Mouse (Mus musculus) ES-E14 (cell line): Measurements from ENCODE around the gene P2ry1. TPM values are rescaled to one million over a fixed set of nuclear protein-coding genes. Genes with fewer than 3 reads are reported as not detected.

ENCODE experiments used
- DNase-seq: peaks from one replicate; pipeline ENCODE4 v3.0.0-alpha.2; 2013; ENCODE audit warnings: low read depth, low spot score
- H3K27ac ChIP-seq: 2 replicates; pipeline ENCODE4 v1.5.1; 2012; ENCODE audit warnings: low read depth, mild to moderate bottlenecking, low read length, moderate library complexity, mixed read lengths; ENCODE audit not compliant: poor library complexity, insufficient read depth, severe bottlenecking
- H3K36me3 ChIP-seq: 2 replicates; pipeline ENCODE4 v1.6.1; 2012; ENCODE audit warnings: mild to moderate bottlenecking, low read length, moderate library complexity, mixed read lengths; ENCODE audit not compliant: control insufficient read depth, poor library complexity, insufficient read depth, severe bottlenecking
- H3K4me1 ChIP-seq, 2 experiments: fragments of 150-350 bp in 1 of 2; sonication (generic) in 1 of 2; 2 replicates each; pipeline ENCODE4 v1.6.1; 2012; ENCODE audit warnings: low read length in 2 of 2, mild to moderate bottlenecking in 1 of 2, mixed read lengths in 1 of 2; ENCODE audit not compliant: control insufficient read depth in 2 of 2, insufficient read depth in 2 of 2, poor library complexity in 1 of 2
- H3K4me3 ChIP-seq, 2 experiments: fragments of 150-350 bp in 1 of 2; sonication (generic) in 1 of 2; 2 replicates each; pipeline ENCODE4 v1.5.1; 2012; ENCODE audit warnings: low read length in 2 of 2, low read depth in 1 of 2, mild to moderate bottlenecking in 1 of 2, mixed read lengths in 1 of 2; ENCODE audit not compliant: insufficient read depth in 1 of 2, poor library complexity in 1 of 2, severe bottlenecking in 1 of 2
- H3K9ac ChIP-seq: 2 replicates; pipeline ENCODE4 v1.6.1; 2012; ENCODE audit warnings: low read depth, mild to moderate bottlenecking, low read length, mixed read lengths; ENCODE audit not compliant: poor library complexity, insufficient read depth, severe bottlenecking
- H3K9me3 ChIP-seq: fragments of 150-350 bp; sonication (generic); 2 replicates; pipeline ENCODE4 v1.6.1; 2012; ENCODE audit warnings: low read depth, mild to moderate bottlenecking, low read length; ENCODE audit not compliant: control insufficient read depth, insufficient read depth
- CHD2 ChIP-seq: IDR thresholded peaks from 2 replicates; pipeline ENCODE4 v1.6.1; 2014; ENCODE audit warnings: mild to moderate bottlenecking, low read depth, low read length, inconsistent platforms
- HCFC1 ChIP-seq: IDR thresholded peaks from 2 replicates; pipeline ENCODE4 v1.6.1; 2012; ENCODE audit warnings: low read length, inconsistent platforms, borderline replicate concordance; ENCODE audit not compliant: insufficient read depth
- MAFK ChIP-seq: IDR thresholded peaks from 2 replicates; pipeline ENCODE4 v1.6.1; 2014; ENCODE audit warnings: mild to moderate bottlenecking, low read depth, low read length, inconsistent platforms; ENCODE audit not compliant: insufficient read depth
- ZC3H11A ChIP-seq: IDR thresholded peaks from 2 replicates; pipeline ENCODE4 v1.6.1; 2012; ENCODE audit warnings: low read depth, mild to moderate bottlenecking, inconsistent platforms, low read length, borderline replicate concordance
- ZNF384 ChIP-seq: IDR thresholded peaks from 2 replicates; pipeline ENCODE4 v1.6.1; 2012; ENCODE audit warnings: low read depth, low read length, inconsistent platforms
- in situ Hi-C, 2 experiments: fragments of 600-800 bp; cut with MboI; formaldehyde crosslinking; loops; one replicate each; pipeline ENCODE4 v1.15.1; 2025; ENCODE audit warnings: low sequenced_read_pairs in 2 of 2, inconsistent platforms in 1 of 2; ENCODE audit not compliant: unreplicated experiment in 2 of 2
- total RNA-seq: library from RNA; depleted of rRNA; stranded (reverse); fragments of 300-350 nt; gene quantifications from 2 replicates; pipeline ENCODE4 v1.2.3, GENCODE M21; 2012; rRNA removed

The P2ry1 gene
- 1.6 and 2.0 TPM in 2 replicates for total RNA-seq

GRCm38 (mm10) chr3:61002587-61003501, at the start of gene P2ry1:
TSS of gene P2ry1 (plus strand) at chr3:61002795.
- no peaks in the 10 kb centered on the region for H3K9me3 ChIP-seq
- no peak within 1 kb of the TSS for H3K27ac ChIP-seq
- peak within 1 kb of the TSS; percentile 72 for H3K9ac ChIP-seq
- H3K36me3 ChIP-seq, result no peaks in the 10 kb centered on the region
- peaks cover 0 to 3% of the 10 kb centered on the region in 2 experiments; a peak in 1 of 4 replicates for H3K4me1 ChIP-seq
- no peak for TF ChIP-seq ZC3H11A
- no peak for TF ChIP-seq HCFC1
- no peak for TF ChIP-seq ZNF384
- TF ChIP-seq MAFK, result no peak
- no peak for TF ChIP-seq CHD2
- DNase-seq, result peak; percentile 77
- peak within 1 kb of the TSS; percentile 75 to 89 for H3K4me3 ChIP-seq
- in situ Hi-C loops, result no loop called here

DNA sequence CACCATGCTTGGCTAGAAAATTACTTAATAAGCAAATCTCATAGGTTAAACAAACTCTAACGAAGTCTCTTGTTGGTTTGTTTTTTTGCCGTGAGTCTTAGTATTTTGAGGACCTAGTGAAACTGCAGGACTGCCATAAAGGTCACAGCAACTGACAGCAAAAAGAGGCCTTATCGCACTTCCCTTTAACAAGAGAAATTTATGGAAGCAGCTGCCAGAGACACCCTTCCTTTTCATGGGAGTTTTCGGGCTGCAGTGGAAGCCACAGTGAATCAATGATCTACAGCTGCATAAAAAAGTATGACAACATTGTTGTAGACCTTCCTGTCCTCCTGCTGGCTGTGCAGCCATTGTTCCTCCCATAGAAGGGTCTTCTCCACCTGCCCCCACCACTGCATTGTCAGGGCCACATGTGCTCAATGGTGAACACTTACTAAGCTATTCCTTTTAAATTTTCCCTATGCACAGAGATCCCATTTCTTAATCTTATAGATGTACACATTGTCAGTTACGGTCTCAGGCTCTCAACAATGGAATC, 49.3 kb upstream of the P2ry1 start:
- H3K9ac ChIP-seq, result no peak overlapping the region
- H3K4me3 ChIP-seq, result no peak overlapping the region
- no peaks in the 10 kb centered on the region for H3K4me1 ChIP-seq
- no peaks in the 10 kb centered on the region for H3K36me3 ChIP-seq
- no peak for TF ChIP-seq CHD2
- TF ChIP-seq HCFC1, result no peak
- no peak for TF ChIP-seq ZC3H11A
- TF ChIP-seq MAFK, result no peak
- no peak for TF ChIP-seq ZNF384
- DNase-seq, result no peak
- no peaks in the 10 kb centered on the region for H3K9me3 ChIP-seq
- H3K27ac ChIP-seq, result no peak overlapping the region
- in situ Hi-C loops, result no loop called here

- Histone ChIP-seq H3K9ac (no peak overlapping the region), H3K27ac (no peak overlapping the region), H3K9me3 (no peaks in the 10 kb centered on the region), H3K36me3 (no peaks in the 10 kb centered on the region), H3K4me1 (no peaks in the 10 kb centered on the region), H3K4me3 (no peak overlapping the region)
- TF ChIP-seq MAFK, result no peak
- DNase-seq, result no peak
- in situ Hi-C loops, result no loop called here
Observed at GRCm38 (mm10) chr3:60954073-60954472, 48.5 kb upstream of the P2ry1 start.

GRCm38 (mm10) chr3:60958769-60959168, 43.8 kb upstream of the P2ry1 start:
- H3K9ac ChIP-seq, result no peak overlapping the region
- in situ Hi-C loops, result no loop called here
- H3K36me3 ChIP-seq, result no peaks in the 10 kb centered on the region
- TF ChIP-seq HCFC1 (no peak), ZC3H11A (no peak), ZNF384 (no peak), MAFK (no peak), CHD2 (no peak)
- no peak for DNase-seq
- no peak overlapping the region for H3K4me3 ChIP-seq
- no peaks in the 10 kb centered on the region for H3K4me1 ChIP-seq
- H3K27ac ChIP-seq, result no peak overlapping the region
- no peaks in the 10 kb centered on the region for H3K9me3 ChIP-seq

- DNase-seq, result no peak
- no peak for TF ChIP-seq MAFK
- TF ChIP-seq ZNF384, result no peak
- no peak for TF ChIP-seq HCFC1
- no peak for TF ChIP-seq ZC3H11A
- no peak for TF ChIP-seq CHD2
- H3K4me1 ChIP-seq, result no peaks in the 10 kb centered on the region
- no peak overlapping the region for H3K9ac ChIP-seq
- in situ Hi-C loops, result no loop called here
- no peak overlapping the region for H3K4me3 ChIP-seq
- H3K27ac ChIP-seq, result no peak overlapping the region
- no peaks in the 10 kb centered on the region for H3K9me3 ChIP-seq
- no peaks in the 10 kb centered on the region for H3K36me3 ChIP-seq
Observed at GRCm38 (mm10) chr3:60965137-60965536, 37.5 kb upstream of the P2ry1 start.
